Mouse (Mus musculus): ENCODE measurements around the gene Rexo1. TPM values are rescaled to one million over a fixed set of nuclear protein-coding genes. Genes with fewer than 3 reads are reported as not detected.

Rexo1 gene
- total RNA-seq, 2 experiments from 2014 or later: 45.2 to 54.6 TPM

GRCm38 (mm10) chr10:80510273-80510660 is 51.1 kb downstream of the Rexo1 start:
- no peak for DNase-seq (ENCODE audit: extremely low spot score in 1 of 2, low spot score in 1 of 2)

- peak; percentile 76 to 92 for DNase-seq (ENCODE audit: extremely low spot score in 1 of 2, low spot score in 1 of 2)
These were observed 51.7 kb downstream of the Rexo1 start for GRCm38 (mm10) chr10:80509412-80510272.

GRCm38 (mm10) chr10:80506222-80506621 is 55.1 kb downstream of the Rexo1 start:
- peak; percentile 41 to 78 for DNase-seq (ENCODE audit: extremely low spot score in 1 of 2, low spot score in 1 of 2)

GRCm38 (mm10) chr10:80504724-80505123 is 56.6 kb downstream of the Rexo1 start:
- DNase-seq (ENCODE audit: extremely low spot score in 1 of 2, low spot score in 1 of 2): no peak

- no peak for DNase-seq (ENCODE audit: extremely low spot score in 1 of 2, low spot score in 1 of 2)
These were observed 57.6 kb downstream of the Rexo1 start for GRCm38 (mm10) chr10:80503599-80504220.

- DNase-seq (ENCODE audit: extremely low spot score in 1 of 2, low spot score in 1 of 2): no peak
These were observed 58.5 kb downstream of the Rexo1 start for GRCm38 (mm10) chr10:80502819-80503314.

- DNase-seq (ENCODE audit: extremely low spot score in 1 of 2, low spot score in 1 of 2): no peak
These were observed 59.1 kb downstream of the Rexo1 start for GRCm38 (mm10) chr10:80502291-80502690.

- DNase-seq (ENCODE audit: extremely low spot score in 1 of 2, low spot score in 1 of 2): no peak
These were observed 64.9 kb downstream of the Rexo1 start for GRCm38 (mm10) chr10:80496421-80496820.

GRCm38 (mm10) chr10:80495901-80496300 is 65.5 kb downstream of the Rexo1 start:
- no peak for DNase-seq (ENCODE audit: extremely low spot score in 1 of 2, low spot score in 1 of 2)

- DNase-seq (ENCODE audit: extremely low spot score in 1 of 2, low spot score in 1 of 2): no peak
These were observed 66.6 kb downstream of the Rexo1 start, which contains the start of gene Onecut3 for GRCm38 (mm10) chr10:80494732-80495131. Onecut3 (plus strand) TSS chr10:80494835.

Small RNA genes lying within 50 kb of the gene (microRNA-seq; reads per million reads assigned to microRNA genes)
- gene Mir6912: 1.8 to 2.4 reads per million in 2 experiments

Other genes starting within 250 kb of the Rexo1 start
- 10 to 100 TPM; 20.7 to 26.3 TPM for gene 2310011J03Rik, start 241.0 kb downstream of the Rexo1 start, total RNA-seq (2021)
- 1 to 10 TPM; 2.3 to 2.8 TPM for gene Pcsk4, start 232.1 kb downstream of the Rexo1 start, total RNA-seq (2021)
- 10 to 100 TPM in 1 of 2 experiments, 1 to 10 TPM in 1; 9.7 to 10.6 TPM for gene Reep6, start 231.6 kb downstream of the Rexo1 start, total RNA-seq (2021)
- 1 to 10 TPM; 3.8 to 5.5 TPM for gene Adamtsl5, start 213.1 kb downstream of the Rexo1 start, total RNA-seq (2021)
- 10 to 100 TPM; 14.6 to 16.9 TPM for gene Plk5, start 205.1 kb downstream of the Rexo1 start, total RNA-seq (2021)
- 10 to 100 TPM; 18.9 to 19.3 TPM for gene Mex3d, start 173.9 kb downstream of the Rexo1 start, total RNA-seq (2021)
- gene Mbd3, start 162.0 kb downstream of the Rexo1 start, total RNA-seq (2021): 100 to 1,000 TPM; 138 to 159 TPM
- gene Uqcr11, start 154.7 kb downstream of the Rexo1 start, total RNA-seq (2021): 100 to 1,000 TPM; 520 to 551 TPM
- 10 to 100 TPM; 26.9 to 32.1 TPM for gene Tcf3, start 127.9 kb downstream of the Rexo1 start, total RNA-seq (2021)
- gene Onecut3, start 66.7 kb downstream of the Rexo1 start, total RNA-seq (2021): not detected
- gene Atp8b3, start 22.4 kb downstream of the Rexo1 start, total RNA-seq (2021): under 1 TPM; 0.19 to 0.47 TPM
- gene Klf16, start 15.8 kb upstream of the Rexo1 start, total RNA-seq (2021): 10 to 100 TPM; 57.3 to 57.6 TPM
- 100 to 1,000 TPM; 184 to 192 TPM for gene Abhd17a, start 28.8 kb upstream of the Rexo1 start, total RNA-seq (2021)
- gene Scamp4, start 41.3 kb upstream of the Rexo1 start, total RNA-seq (2021): 10 to 100 TPM; 44.1 to 45.5 TPM
- gene Adat3, start 41.3 kb upstream of the Rexo1 start, total RNA-seq (2021): 1 to 10 TPM; 1.7 to 1.8 TPM
- 1 to 10 TPM; 2.4 to 3.4 TPM for gene Gm49322, start 44.5 kb upstream of the Rexo1 start, total RNA-seq (2021)
- gene Csnk1g2, start 61.3 kb upstream of the Rexo1 start, total RNA-seq (2021): 100 to 1,000 TPM; 208 to 236 TPM
- 100 to 1,000 TPM; 103 to 107 TPM for gene Btbd2, start 95.5 kb upstream of the Rexo1 start, total RNA-seq (2021)
- 10 to 100 TPM; 45.0 to 50.9 TPM for gene Mknk2, start 116.6 kb upstream of the Rexo1 start, total RNA-seq (2021)
- 10 to 100 TPM; 13.0 to 13.6 TPM for gene Mob3a, start 140.4 kb upstream of the Rexo1 start, total RNA-seq (2021)
- 10 to 100 TPM; 46.4 to 61.7 TPM for gene Izumo4, start 140.6 kb upstream of the Rexo1 start, total RNA-seq (2021)
- 100 to 1,000 TPM; 128 to 143 TPM for gene Ap3d1, start 180.7 kb upstream of the Rexo1 start, total RNA-seq (2021)
- 10 to 100 TPM; 39.9 to 60.6 TPM for gene Dot1l, start 193.6 kb upstream of the Rexo1 start, total RNA-seq (2021)
- 10 to 100 TPM; 46.2 to 52.0 TPM for gene Sf3a2, start 236.6 kb upstream of the Rexo1 start, total RNA-seq (2021)
- gene Plekhj1, start 237.1 kb upstream of the Rexo1 start, total RNA-seq (2021): 10 to 100 TPM; 63.6 to 71.6 TPM
- gene Amh, start 243.7 kb upstream of the Rexo1 start, total RNA-seq (2021): 1 to 10 TPM; 2.3 to 3.2 TPM